Mouse (Mus musculus): ENCODE measurements around the gene Pdcd1lg2.

GRCm38 (mm10) chr19:29368041-29368440, 42.7 kb upstream of the Pdcd1lg2 start:
- TF ChIP-seq CTCF (IDR thresholded peaks at IDR 0.05; ENCODE audit: low read depth, low read length) (no peak), POLR2A (IDR thresholded peaks at IDR 0.05; ENCODE audit: borderline replicate concordance, low read depth, low read length) (no peak)

Data from bone marrow macrophage, adult 2 months (primary cell).